Mouse (Mus musculus): ENCODE data around the gene Prr15. TPM values are rescaled to one million over a fixed set of nuclear protein-coding genes. Genes with fewer than 3 reads are reported as not detected.

The Prr15 gene
- polyA plus RNA-seq, 1 experiment = 3.5 TPM

DNA sequence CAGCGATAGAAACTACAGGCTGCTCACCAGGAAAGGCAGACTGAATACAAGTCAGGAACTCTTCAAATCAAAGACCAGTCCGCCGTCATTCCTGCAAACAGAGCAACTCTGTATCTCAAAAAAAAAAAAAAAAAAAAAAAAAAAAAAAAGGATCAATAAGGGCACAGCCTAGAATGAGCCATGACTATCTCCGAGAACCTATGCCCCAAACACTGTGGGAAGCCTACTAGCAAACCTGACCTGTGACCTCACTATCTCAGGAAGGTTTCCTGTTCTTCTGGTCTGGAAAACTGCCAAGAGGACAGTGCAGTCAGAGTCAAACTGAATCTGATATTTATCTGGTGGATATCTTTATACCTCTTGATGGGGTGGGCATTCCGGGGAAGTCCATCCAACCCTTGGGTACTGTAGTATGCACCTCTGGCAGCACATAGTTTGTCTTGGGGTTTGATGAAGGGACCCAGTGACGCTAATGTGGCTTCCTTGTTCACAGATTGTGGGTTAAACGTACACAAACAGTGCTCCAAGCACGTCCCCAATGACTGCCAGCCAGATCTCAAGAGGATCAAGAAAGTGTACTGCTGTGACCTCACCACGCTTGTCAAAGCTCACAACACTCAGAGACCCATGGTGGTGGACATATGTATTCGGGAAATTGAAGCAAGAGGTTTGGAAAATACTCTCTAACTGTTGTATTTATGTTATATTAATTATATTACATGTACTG is 35.7 kb upstream of the Prr15 start:
- WGBS = 46% methylated on average over 10 of the region's 10 CpGs
- DNase-seq = no peak
- Histone ChIP-seq H3K4me3 (replicated peaks; ENCODE audit: extremely low read depth, low read depth, low read length) (no peak overlapping the region), H3K4me1 (ENCODE audit: control insufficient read depth, insufficient read depth, low read length) (peaks cover 3% of the 10 kb centered on the region; the same call in 1 of the 2 replicates)
- no peak for TF ChIP-seq CTCF (IDR thresholded peaks at IDR 0.05; ENCODE audit: insufficient read depth, low read length)
- no peak for TF ChIP-seq POLR2A (IDR thresholded peaks at IDR 0.05; ENCODE audit: borderline replicate concordance, extremely low read depth, low read depth, low read length)

DNA sequence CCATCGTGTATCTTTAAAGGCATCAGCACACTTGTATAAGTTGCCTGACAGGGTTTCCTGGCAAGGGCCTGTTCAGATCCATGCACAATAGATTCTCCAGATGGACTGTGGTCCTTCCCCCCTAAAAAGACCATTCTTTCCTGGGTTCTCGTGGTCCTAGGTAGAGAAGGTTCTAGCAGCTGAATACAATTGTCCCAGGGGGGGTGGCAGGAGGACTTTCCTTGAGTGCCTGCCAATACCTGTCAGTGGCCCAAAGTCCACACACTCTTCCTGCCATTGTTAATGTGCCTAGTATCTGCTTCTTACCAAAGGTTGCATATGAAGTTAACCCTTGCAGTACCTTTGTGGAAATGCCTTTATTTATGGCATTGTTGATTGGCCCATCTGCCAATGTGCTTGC is 28.4 kb upstream of the Prr15 start:
- Histone ChIP-seq H3K4me3 (replicated peaks; ENCODE audit: extremely low read depth, low read depth, low read length) (no peak overlapping the region), H3K4me1 (ENCODE audit: control insufficient read depth, insufficient read depth, low read length) (no peaks in the 10 kb centered on the region)
- DNase-seq = no peak
- TF ChIP-seq POLR2A (IDR thresholded peaks at IDR 0.05; ENCODE audit: borderline replicate concordance, extremely low read depth, low read depth, low read length) = no peak
- WGBS = 58% methylated on average over 2 of the region's 2 CpGs

DNA sequence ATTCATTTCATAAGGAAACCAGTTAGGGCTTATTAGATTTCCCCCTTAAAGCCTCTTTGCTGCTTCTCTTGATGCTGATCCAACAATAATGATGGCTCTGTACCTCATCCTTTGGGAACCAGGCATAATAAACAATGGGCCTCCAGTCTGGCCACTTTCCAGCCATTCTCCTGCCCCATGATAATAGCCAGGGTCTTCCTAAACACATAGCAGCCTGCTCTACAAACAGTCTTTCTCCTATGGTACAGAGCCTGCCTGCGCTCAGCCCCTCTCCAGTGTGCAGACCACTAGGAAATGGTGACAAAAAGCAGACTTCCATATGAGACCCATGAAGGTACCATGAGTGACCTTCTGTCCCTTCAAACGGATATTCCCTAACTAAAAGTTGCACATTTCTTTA is 26.2 kb upstream of the Prr15 start:
- H3K4me3 ChIP-seq (replicated peaks; ENCODE audit: extremely low read depth, low read depth, low read length) = no peak overlapping the region
- no peak for TF ChIP-seq POLR2A (IDR thresholded peaks at IDR 0.05; ENCODE audit: borderline replicate concordance, extremely low read depth, low read depth, low read length)
- WGBS = 43% methylated on average over 2 of the region's 2 CpGs
- H3K4me1 ChIP-seq (ENCODE audit: control insufficient read depth, insufficient read depth, low read length) = no peaks in the 10 kb centered on the region
- no peak for DNase-seq

DNA sequence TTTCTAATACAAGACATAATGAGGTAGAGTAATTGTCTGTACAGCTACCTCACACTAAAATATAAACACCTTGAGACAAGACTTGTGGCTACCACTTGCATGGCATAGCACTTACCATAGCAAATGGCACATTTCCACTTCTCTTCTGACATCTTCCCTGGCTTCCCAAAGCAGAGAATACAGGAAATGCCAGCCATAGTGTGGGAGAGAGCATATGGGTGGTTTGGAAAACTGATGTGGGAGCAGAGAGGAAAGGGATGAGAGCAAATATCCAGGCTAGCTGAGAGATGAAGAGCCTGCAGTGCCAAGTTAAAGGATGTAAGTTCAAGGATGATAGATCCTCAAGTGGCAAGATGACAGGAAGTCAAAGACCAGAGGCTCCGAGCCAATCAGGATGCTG is 19.9 kb upstream of the Prr15 start:
- no peak for DNase-seq
- TF ChIP-seq CTCF (IDR thresholded peaks at IDR 0.05; ENCODE audit: insufficient read depth, low read length) (no peak), POLR2A (IDR thresholded peaks at IDR 0.05; ENCODE audit: borderline replicate concordance, extremely low read depth, low read depth, low read length) (no peak)
- H3K4me1 ChIP-seq (ENCODE audit: control insufficient read depth, insufficient read depth, low read length) = no peaks in the 10 kb centered on the region
- no peak overlapping the region for H3K4me3 ChIP-seq (replicated peaks; ENCODE audit: extremely low read depth, low read depth, low read length)
- 63% methylated on average over 1 of the region's 1 CpGs for WGBS

DNA sequence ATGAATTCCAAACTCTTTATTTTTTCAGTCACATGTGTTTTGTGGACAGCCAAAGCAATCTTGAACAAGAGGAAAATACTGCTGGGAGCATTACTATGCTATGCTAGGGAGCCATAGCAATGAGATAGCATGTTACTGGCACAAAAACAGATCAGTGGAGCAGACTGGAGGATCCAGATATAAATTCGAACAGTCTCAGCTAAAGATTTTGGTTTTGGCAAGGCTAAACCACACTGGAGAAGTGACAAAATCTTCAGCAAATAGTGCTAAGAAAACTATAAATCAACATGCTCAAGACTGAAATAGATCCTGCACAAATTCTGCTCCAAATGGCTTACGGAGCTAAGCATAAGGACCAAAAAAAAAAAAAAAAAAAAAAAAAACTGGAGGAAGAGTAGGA is 12.6 kb upstream of the Prr15 start:
- no peaks in the 10 kb centered on the region; the same call in 1 of the 2 replicates for H3K4me1 ChIP-seq (ENCODE audit: control insufficient read depth, insufficient read depth, low read length)
- 82% methylated on average over 2 of the region's 2 CpGs for WGBS
- no peak for DNase-seq
- no peak overlapping the region for H3K4me3 ChIP-seq (replicated peaks; ENCODE audit: extremely low read depth, low read depth, low read length)
- TF ChIP-seq POLR2A (IDR thresholded peaks at IDR 0.05; ENCODE audit: borderline replicate concordance, extremely low read depth, low read depth, low read length) (no peak), CTCF (IDR thresholded peaks at IDR 0.05; ENCODE audit: insufficient read depth, low read length) (no peak)

DNA sequence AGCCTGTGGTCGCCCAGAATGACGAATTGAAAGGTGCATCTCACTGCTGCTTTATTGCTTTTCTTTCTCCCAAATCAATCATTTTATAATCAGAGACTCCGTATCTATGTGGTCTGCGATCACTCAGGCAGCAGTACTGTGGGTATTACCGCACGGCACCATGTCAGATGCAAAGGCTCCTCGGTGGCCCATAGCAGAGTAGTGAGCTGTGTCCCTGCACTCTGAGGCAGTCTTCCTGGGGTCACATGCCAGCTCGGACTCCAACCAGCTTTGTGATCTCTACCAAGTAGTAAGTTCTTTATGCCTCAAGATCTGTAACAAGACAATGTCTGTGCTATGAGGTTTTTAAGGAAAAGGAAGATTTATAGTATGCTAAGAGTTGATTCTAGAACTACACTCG is 7.0 kb upstream of the Prr15 start:
- 90% methylated on average over 9 of the region's 9 CpGs for WGBS
- Histone ChIP-seq H3K4me1 (ENCODE audit: control insufficient read depth, insufficient read depth, low read length) (no peaks in the 10 kb centered on the region; the same call in 1 of the 2 replicates), H3K4me3 (replicated peaks; ENCODE audit: extremely low read depth, low read depth, low read length) (no peak overlapping the region)
- DNase-seq = no peak
- TF ChIP-seq CTCF (IDR thresholded peaks at IDR 0.05; ENCODE audit: insufficient read depth, low read length) = no peak
- no peak for TF ChIP-seq POLR2A (IDR thresholded peaks at IDR 0.05; ENCODE audit: borderline replicate concordance, extremely low read depth, low read depth, low read length)

DNA sequence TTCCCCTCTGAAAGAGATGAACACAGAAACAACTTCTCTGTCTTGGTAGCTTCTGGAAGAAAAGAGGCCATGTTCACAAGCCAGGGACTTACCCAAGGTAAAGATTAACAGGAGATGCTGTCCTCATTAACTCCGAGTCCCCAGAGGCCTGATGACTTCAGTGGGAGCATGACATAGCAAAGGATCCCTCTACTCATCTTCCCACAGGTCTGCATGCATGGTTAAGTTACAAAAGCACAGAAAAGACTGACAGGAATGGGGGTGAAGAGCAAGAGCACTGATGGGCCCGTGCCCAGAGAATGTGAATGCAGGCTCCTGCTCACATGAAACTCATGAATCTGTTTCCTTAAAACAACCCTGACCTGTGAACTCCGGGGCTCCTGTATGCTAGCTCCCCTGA is 6.4 kb upstream of the Prr15 start:
- Histone ChIP-seq H3K4me1 (ENCODE audit: control insufficient read depth, insufficient read depth, low read length) (no peaks in the 10 kb centered on the region; the same call in 1 of the 2 replicates), H3K4me3 (replicated peaks; ENCODE audit: extremely low read depth, low read depth, low read length) (no peak overlapping the region)
- 83% methylated on average over 3 of the region's 3 CpGs for WGBS
- DNase-seq = no peak
- TF ChIP-seq CTCF (IDR thresholded peaks at IDR 0.05; ENCODE audit: insufficient read depth, low read length) = no peak

DNA sequence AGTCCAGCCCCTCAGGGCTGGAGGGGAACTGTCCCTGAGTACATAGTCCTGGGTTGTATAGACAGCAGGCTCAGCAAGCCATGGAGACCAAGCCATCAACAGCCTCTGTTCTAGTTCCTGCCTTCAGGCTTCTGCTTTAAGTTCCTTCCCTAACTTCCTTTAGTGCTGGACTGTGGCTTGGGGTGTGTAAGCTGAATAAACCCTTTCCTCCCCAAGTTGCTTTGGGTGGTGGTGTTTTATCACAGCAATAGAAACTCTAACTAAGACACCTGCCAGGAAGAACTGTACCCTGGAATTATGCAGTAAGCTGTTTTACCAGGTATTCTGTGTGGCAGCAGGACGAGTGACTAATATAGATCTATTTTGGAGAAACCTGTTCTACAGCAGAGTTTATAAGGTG is 5.4 kb upstream of the Prr15 start:
- H3K4me1 ChIP-seq (ENCODE audit: control insufficient read depth, insufficient read depth, low read length) = no peaks in the 10 kb centered on the region; the same call in 1 of the 2 replicates
- 83% methylated on average over 1 of the region's 1 CpGs for WGBS
- no peak for DNase-seq
- no peak overlapping the region for H3K4me3 ChIP-seq (replicated peaks; ENCODE audit: extremely low read depth, low read depth, low read length)
- no peak for TF ChIP-seq POLR2A (IDR thresholded peaks at IDR 0.05; ENCODE audit: borderline replicate concordance, extremely low read depth, low read depth, low read length)
- no peak for TF ChIP-seq CTCF (IDR thresholded peaks at IDR 0.05; ENCODE audit: insufficient read depth, low read length)

DNA sequence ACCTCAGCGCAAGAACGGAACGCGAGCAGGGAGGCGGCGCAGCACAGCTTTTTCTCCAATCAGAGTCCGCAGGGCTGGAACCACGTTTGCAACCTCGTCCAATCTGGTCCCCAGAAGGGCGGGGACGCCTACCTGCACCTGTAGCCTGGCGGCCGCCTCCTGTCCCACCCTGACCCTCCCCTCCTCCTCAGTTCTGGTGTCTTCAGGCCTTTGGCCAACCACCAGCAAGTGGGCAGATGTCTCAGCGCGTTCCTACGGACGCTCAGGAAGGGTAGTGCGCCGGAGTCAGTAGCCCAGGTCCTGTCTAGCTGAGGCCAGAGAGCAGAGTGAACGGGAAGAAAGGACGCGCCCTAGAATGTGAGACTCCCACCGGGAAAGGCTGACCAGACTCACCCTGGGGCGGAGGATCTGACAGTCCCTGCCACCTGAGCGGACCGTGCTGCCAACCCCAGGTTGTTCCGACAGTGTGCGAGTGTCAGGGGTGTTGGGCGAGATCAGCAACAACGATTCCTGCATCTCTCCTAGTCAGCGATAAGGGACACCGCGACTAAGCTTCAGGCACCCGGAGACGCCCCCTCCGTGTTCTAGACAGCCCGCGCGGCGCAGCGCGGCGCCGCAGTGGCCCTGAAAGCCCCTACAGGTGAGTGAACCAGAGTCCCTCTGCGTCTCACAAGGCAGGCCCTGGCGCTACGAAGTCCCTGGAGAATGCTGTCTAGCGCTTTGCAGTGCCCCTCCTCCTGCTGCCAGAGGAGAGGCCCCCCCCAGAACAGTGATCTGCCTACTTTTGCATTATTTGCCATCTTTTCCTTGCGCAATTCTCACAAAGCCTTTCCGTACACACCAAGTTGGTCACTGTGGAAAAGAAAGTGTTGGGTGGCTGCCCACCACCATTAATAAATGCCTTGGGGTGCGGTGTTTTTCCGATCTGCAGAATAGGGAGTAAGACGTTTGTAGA is 1.3 kb downstream of the Prr15 start:
- WGBS = 1% methylated on average over 53 of the region's 53 CpGs
- peak; percentile 59 for DNase-seq
- TF ChIP-seq CTCF (IDR thresholded peaks at IDR 0.05; ENCODE audit: insufficient read depth, low read length) (no peak), POLR2A (IDR thresholded peaks at IDR 0.05; ENCODE audit: borderline replicate concordance, extremely low read depth, low read depth, low read length) (peak; percentile 24; the same call in 1 of the 2 replicates)
- Histone ChIP-seq H3K4me1 (ENCODE audit: control insufficient read depth, insufficient read depth, low read length) (no peaks in the 10 kb centered on the region; the same call in 1 of the 2 replicates), H3K4me3 (replicated peaks; ENCODE audit: extremely low read depth, low read depth, low read length) (peak overlapping the region; percentile 76)
